In the genomic region with DNA sequence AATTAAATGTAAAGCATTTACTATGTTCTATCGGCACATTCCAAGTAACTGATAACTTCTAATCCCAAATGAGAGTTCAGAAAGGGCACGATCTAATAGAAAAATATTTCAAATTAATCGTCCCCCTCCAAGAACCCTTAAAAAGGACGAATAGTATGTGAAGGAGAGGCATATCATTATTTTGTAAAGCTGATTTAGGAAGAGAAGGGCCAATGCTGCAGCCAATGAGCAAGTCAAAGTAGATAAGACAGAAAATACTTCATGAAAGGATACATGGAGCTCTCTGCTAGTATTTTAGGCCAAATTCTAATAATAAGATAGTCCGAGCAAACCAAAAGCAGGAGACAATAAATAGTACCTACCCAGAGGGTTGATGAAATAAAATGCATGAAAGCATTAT, we compare ENCODE assay signal across 10 mouse cellular contexts. TPM values are rescaled to one million over a fixed set of nuclear protein-coding genes. Genes with fewer than 3 reads are reported as not detected.
DNase-seq lines count a peak whose midpoint lies in the region; ATAC-seq and TF ChIP-seq lines count a peak whose summit lies in the region.
"Had no signal": no experiment of that assay in that cellular context is flagged by ENCODE, and none has a peak within 500 bp of the region (broad histone marks: within the 10 kb centered on the region; RNA-seq: fewer than 3 reads in every experiment).

No protein-coding gene starts in this region.

- no peak for ATAC-seq in heart, embryonic 12.5 days (ENCODE audit: insufficient number of reproducible peaks, low FRiP score)
- ATAC-seq in forebrain, postnatal 0 days, result no peak
- no peak for ATAC-seq in liver, postnatal 0 days

- H3K27ac ChIP-seq in heart, embryonic 12.5 days (ENCODE audit: poor library complexity, severe bottlenecking), result no peak overlapping the region
- H3K27ac ChIP-seq in ES-Bruce4 (ENCODE audit: insufficient read depth, low read length), result no peak overlapping the region
- H3K27ac ChIP-seq in forebrain, postnatal 0 days (ENCODE audit: low read depth, low read length), result no peak overlapping the region
- peak overlapping the region; percentile 97 for H3K27ac ChIP-seq in liver, postnatal 0 days (ENCODE audit: low read depth)

- no peaks in the 10 kb centered on the region for H3K27me3 ChIP-seq in heart, embryonic 12.5 days (replicated peaks)
- no peaks in the 10 kb centered on the region for H3K27me3 ChIP-seq in ES-Bruce4 (ENCODE audit: control insufficient read depth, insufficient read depth, low read length, poor library complexity, severe bottlenecking)
- no peaks in the 10 kb centered on the region for H3K27me3 ChIP-seq in forebrain, postnatal 0 days (ENCODE audit: insufficient read depth, low read length)
- no peaks in the 10 kb centered on the region for H3K27me3 ChIP-seq in liver, postnatal 0 days (ENCODE audit: insufficient read depth, low read length)

- H3K4me2 ChIP-seq in heart, embryonic 12.5 days, result peak overlapping the region; percentile 73; the same call in 1 of the 2 replicates
- peak overlapping the region; percentile 79 for H3K4me2 ChIP-seq in forebrain, postnatal 0 days (ENCODE audit: low read depth)
- H3K4me2 ChIP-seq in liver, postnatal 0 days (ENCODE audit: low read depth, low read length), result peak overlapping the region; percentile 71

- no peak for TF ChIP-seq POLR2A in ES-Bruce4 (IDR thresholded peaks at IDR 0.05; ENCODE audit: insufficient read depth, low read length)

- peaks cover 16% of the 10 kb centered on the region for H3K4me1 ChIP-seq in heart, embryonic 12.5 days (replicated peaks)
- peaks cover 3% of the 10 kb centered on the region for H3K4me1 ChIP-seq in ES-Bruce4 (ENCODE audit: control insufficient read depth, insufficient read depth, low read length)
- peaks cover 6% of the 10 kb centered on the region for H3K4me1 ChIP-seq in forebrain, postnatal 0 days (ENCODE audit: insufficient read depth)
- H3K4me1 ChIP-seq in liver, postnatal 0 days (ENCODE audit: insufficient read depth), result peaks cover 14% of the 10 kb centered on the region; the same call in 1 of the 2 replicates

- H3K4me3 ChIP-seq in heart, embryonic 12.5 days, result peak overlapping the region; percentile 88
- H3K4me3 ChIP-seq in ES-Bruce4 (ENCODE audit: low read depth, low read length), result no peak overlapping the region
- H3K4me3 ChIP-seq in forebrain, postnatal 0 days (ENCODE audit: low read depth, low read length), result peak overlapping the region; percentile 75
- peak overlapping the region; percentile 85 for H3K4me3 ChIP-seq in liver, postnatal 0 days (ENCODE audit: low read depth, low read length)

- H3K36me3 ChIP-seq in heart, embryonic 12.5 days, result no peaks in the 10 kb centered on the region
- H3K36me3 ChIP-seq in ES-Bruce4 (ENCODE audit: control insufficient read depth, insufficient read depth, low read length, poor library complexity, severe bottlenecking), result no peaks in the 10 kb centered on the region
- H3K36me3 ChIP-seq in forebrain, postnatal 0 days (ENCODE audit: insufficient read depth), result no peaks in the 10 kb centered on the region
- H3K36me3 ChIP-seq in liver, postnatal 0 days (replicated peaks; ENCODE audit: insufficient read depth, low read length), result no peaks in the 10 kb centered on the region

- H3K9ac ChIP-seq in heart, embryonic 12.5 days, result 0 out of 2 replicates have a peak overlapping the region, but pooled peaks have one; percentile 94
- peak overlapping the region; percentile 90 for H3K9ac ChIP-seq in ES-Bruce4 (ENCODE audit: low read depth, poor library complexity, severe bottlenecking)
- peak overlapping the region; percentile 92; the same call in 1 of the 2 replicates for H3K9ac ChIP-seq in forebrain, postnatal 0 days
- peak overlapping the region; percentile 85 for H3K9ac ChIP-seq in liver, postnatal 0 days (replicated peaks)

- no peak for DNase-seq in heart, adult 18-20 months
- no peak for DNase-seq in forebrain, postnatal 0 days
- DNase-seq in liver, postnatal 0 days, result no peak
- DNase-seq in gastrocnemius, postnatal 10 days, result no peak
- no peak for DNase-seq in frontal cortex, postnatal 10 days (ENCODE audit: low spot score in 2 of 2)
- no peak for DNase-seq in spleen, adult 12 weeks (ENCODE audit: low spot score)
- DNase-seq: cerebellum, adult 18-20 months; thymus, adult 2 months had no signal

- TF ChIP-seq CTCF in ES-Bruce4 (IDR thresholded peaks at IDR 0.05; ENCODE audit: low read depth, low read length), result no peak
- no peak for TF ChIP-seq CTCF in forebrain, postnatal 0 days (IDR thresholded peaks at IDR 0.05; ENCODE audit: low read depth)
- no peak for TF ChIP-seq CTCF in liver, postnatal 0 days (IDR thresholded peaks at IDR 0.05; ENCODE audit: low read depth)

- H3K9me3 ChIP-seq in heart, embryonic 12.5 days (replicated peaks), result no peaks in the 10 kb centered on the region
- no peaks in the 10 kb centered on the region for H3K9me3 ChIP-seq in ES-Bruce4 (replicated peaks; ENCODE audit: control insufficient read depth, insufficient read depth, low read length, poor library complexity, severe bottlenecking)
- H3K9me3 ChIP-seq in forebrain, postnatal 0 days (ENCODE audit: low read length), result no peaks in the 10 kb centered on the region
- no peaks in the 10 kb centered on the region for H3K9me3 ChIP-seq in liver, postnatal 0 days (ENCODE audit: low read length)

- 60% methylated on average over 5 of the region's 5 CpGs for WGBS in heart, embryonic 12.5 days
- WGBS in forebrain, postnatal 0 days, result 64% methylated on average over 5 of the region's 5 CpGs
- WGBS in liver, postnatal 0 days (ENCODE audit: insufficient replicate concordance), result 56% methylated on average over 5 of the region's 5 CpGs

- TF ChIP-seq EP300 in ES-Bruce4 (IDR thresholded peaks at IDR 0.05; ENCODE audit: insufficient read depth, low read depth, low read length), result no peak
- TF ChIP-seq EP300 in liver, postnatal 0 days (IDR thresholded peaks at IDR 0.05; ENCODE audit: low read depth), result no peak

RNA-seq across cellular contexts. Expression of a gene that starts 1.3 kb away (rescaled TPM):
- polyA plus RNA-seq in heart, embryonic 12.5 days (2016; fragmentation: Nextera tagmentation; extraction: Ambion mirVana), result 45.0 and 47.2 TPM in 2 replicates
- 10 to 100 TPM; 78.1 to 93.1 TPM for total RNA-seq in heart, adult 18-20 months (2021)
- 30.0 and 33.1 TPM in 2 replicates for polyA plus RNA-seq in ES-Bruce4 (2011; ENCODE audit: insufficient read depth, insufficient read length, low read depth, missing spikeins)
- total RNA-seq in forebrain, postnatal 0 days (2014; rRNA removed), result 57.3 and 65.7 TPM in 2 replicates
- 48.6 and 72.8 TPM in 2 replicates for polyA plus RNA-seq in forebrain, postnatal 0 days (2015; fragmentation: Nextera tagmentation; extraction: Ambion mirVana)
- polyA plus RNA-seq in liver, postnatal 0 days (2015; fragmentation: Nextera tagmentation; extraction: Ambion mirVana), result 132 and 148 TPM in 2 replicates
- total RNA-seq in gastrocnemius, postnatal 10 days (2021), result 10 to 100 TPM; 29.5 to 34.8 TPM
